Mouse (Mus musculus) midbrain, embryonic 13.5 days (tissue): ENCODE measurements at regions not wholly inside any gene's neighbourhood (a gene's known extent, or its start where the extent isn't known, plus 50 kb on each side); places are given as distances from the start of the nearest gene placed in this dataset.

Experiments
- ATAC-seq: fragments of 200-750 bp; cut with Nextera tagmentation; 2 replicates; pipeline ENCODE4 v1.8.0; 2017; ENCODE audit warnings: mild to moderate bottlenecking, moderate TSS enrichment, moderate library complexity
- H3K27ac ChIP-seq: fragments of 300-500 bp; sonication (generic); 2 replicates; pipeline ENCODE4 v1.5.1; 2015; ENCODE audit warnings: inconsistent platforms, mild to moderate bottlenecking, moderate library complexity
- H3K27me3 ChIP-seq: fragments of 300-500 bp; sonication (generic); 2 replicates; pipeline ENCODE4 v1.6.1; 2015; ENCODE audit warnings: mild to moderate bottlenecking, inconsistent platforms
- H3K36me3 ChIP-seq: fragments of 300-500 bp; sonication (generic); 2 replicates; pipeline ENCODE4 v1.6.1; 2015; ENCODE audit warnings: mild to moderate bottlenecking, inconsistent platforms
- H3K4me1 ChIP-seq: fragments of 300-500 bp; sonication (generic); replicated peaks from 2 replicates; pipeline ENCODE4 v1.6.1; 2015; ENCODE audit warnings: inconsistent platforms
- H3K4me2 ChIP-seq: fragments of 300-500 bp; sonication (generic); replicated peaks from 2 replicates; pipeline ENCODE4 v1.6.1; 2015; ENCODE audit warnings: moderate library complexity, mild to moderate bottlenecking, inconsistent platforms
- H3K4me3 ChIP-seq: fragments of 300-500 bp; sonication (generic); replicated peaks from 2 replicates; pipeline ENCODE4 v1.5.1; 2015; ENCODE audit warnings: mild to moderate bottlenecking, inconsistent platforms
- H3K9ac ChIP-seq: fragments of 300-500 bp; sonication (generic); replicated peaks from 2 replicates; pipeline ENCODE4 v1.6.1; 2015; ENCODE audit warnings: mild to moderate bottlenecking, inconsistent platforms
- H3K9me3 ChIP-seq: fragments of 300-500 bp; sonication (generic); 2 replicates; pipeline ENCODE4 v1.6.1; 2016; ENCODE audit warnings: mild to moderate bottlenecking, inconsistent platforms
- WGBS: fragments of 180-500 bp; shearing (Covaris S2); methylation state at CpG from one replicate; pipeline ENCODE4 v1.1.7; 2015; 5-methylcytosine and 5-hydroxymethylcytosine counted together

DNA sequence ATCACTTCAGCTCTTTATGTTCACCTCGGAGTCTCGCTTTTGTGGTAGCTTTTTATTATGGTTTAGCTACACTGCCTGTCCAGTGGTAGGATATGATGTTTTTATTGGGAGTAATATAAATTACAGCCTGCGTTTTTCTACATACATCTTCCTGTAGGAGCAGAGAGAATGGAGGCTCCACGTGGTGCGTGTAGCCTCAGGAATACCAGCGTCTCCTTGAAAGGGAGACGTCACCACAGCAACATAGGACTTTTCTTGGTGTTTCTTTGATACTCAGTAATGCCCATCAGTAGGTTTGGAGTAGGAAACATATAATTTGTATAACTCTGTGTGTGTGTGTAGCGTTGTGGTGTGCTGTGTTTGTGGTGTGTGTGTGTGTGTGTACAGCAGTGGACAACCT, 150.7 kb downstream of the Ndufs4 start:
- Histone ChIP-seq H3K4me1 (no peaks in the 10 kb centered on the region), H3K4me3 (no peak overlapping the region), H3K9me3 (no peaks in the 10 kb centered on the region), H3K27ac (no peak overlapping the region), H3K27me3 (no peaks in the 10 kb centered on the region), H3K36me3 (no peaks in the 10 kb centered on the region), H3K4me2 (no peak overlapping the region), H3K9ac (no peak overlapping the region)
- no peak for ATAC-seq
- WGBS, result 95% methylated on average over 8 of the region's 8 CpGs

DNA sequence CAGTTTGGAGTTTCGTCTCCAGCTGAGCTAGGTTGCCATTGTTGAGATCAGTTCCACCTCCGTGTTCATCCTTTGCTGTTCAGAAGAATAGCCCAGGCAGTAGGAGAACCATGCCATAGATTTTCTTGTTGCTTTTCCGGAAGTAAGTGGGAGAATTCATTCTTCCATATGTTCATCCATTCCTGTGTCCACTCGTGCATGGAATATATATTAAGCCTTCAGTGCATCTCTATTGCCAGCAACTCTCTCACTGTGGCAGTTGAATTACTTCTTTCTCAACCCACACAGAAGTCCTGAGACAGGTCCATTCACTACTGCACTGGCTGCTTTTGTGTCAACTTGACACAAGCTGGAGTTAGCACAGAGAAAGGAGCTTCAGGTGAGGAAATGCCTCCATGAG, 152.2 kb downstream of the Ndufs4 start:
- H3K4me2 ChIP-seq, result no peak overlapping the region
- H3K4me3 ChIP-seq, result no peak overlapping the region
- H3K27me3 ChIP-seq, result no peaks in the 10 kb centered on the region
- WGBS, result 88% methylated on average over 4 of the region's 4 CpGs
- H3K4me1 ChIP-seq, result no peaks in the 10 kb centered on the region
- no peak for ATAC-seq
- H3K27ac ChIP-seq, result no peak overlapping the region
- no peak overlapping the region for H3K9ac ChIP-seq
- no peaks in the 10 kb centered on the region for H3K9me3 ChIP-seq
- H3K36me3 ChIP-seq, result no peaks in the 10 kb centered on the region

DNA sequence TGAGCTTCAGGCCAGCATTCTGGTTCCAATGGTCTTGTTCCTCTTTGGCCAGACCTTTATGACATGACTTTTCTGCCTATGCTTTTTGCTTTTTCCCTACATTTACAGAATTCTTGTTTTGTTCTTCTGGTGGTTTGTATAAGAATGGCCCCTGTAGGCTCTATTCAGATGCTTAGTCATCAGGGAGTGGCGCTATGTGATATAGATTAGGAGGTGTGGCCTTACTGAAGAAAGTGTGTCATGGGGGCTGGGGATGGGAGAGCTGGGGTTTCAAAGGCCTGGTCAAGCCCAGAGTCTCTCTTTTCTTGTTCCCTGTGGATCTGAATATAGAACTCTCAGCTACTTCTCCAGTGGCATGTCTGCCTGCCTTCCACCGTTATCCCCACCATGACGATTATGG, 155.9 kb downstream of the Ndufs4 start:
- Histone ChIP-seq H3K9ac (no peak overlapping the region), H3K27me3 (no peaks in the 10 kb centered on the region), H3K9me3 (no peaks in the 10 kb centered on the region), H3K4me3 (no peak overlapping the region), H3K27ac (no peak overlapping the region), H3K36me3 (no peaks in the 10 kb centered on the region), H3K4me2 (no peak overlapping the region), H3K4me1 (no peaks in the 10 kb centered on the region)
- no peak for ATAC-seq
- WGBS, result 84% methylated on average over 3 of the region's 3 CpGs

DNA sequence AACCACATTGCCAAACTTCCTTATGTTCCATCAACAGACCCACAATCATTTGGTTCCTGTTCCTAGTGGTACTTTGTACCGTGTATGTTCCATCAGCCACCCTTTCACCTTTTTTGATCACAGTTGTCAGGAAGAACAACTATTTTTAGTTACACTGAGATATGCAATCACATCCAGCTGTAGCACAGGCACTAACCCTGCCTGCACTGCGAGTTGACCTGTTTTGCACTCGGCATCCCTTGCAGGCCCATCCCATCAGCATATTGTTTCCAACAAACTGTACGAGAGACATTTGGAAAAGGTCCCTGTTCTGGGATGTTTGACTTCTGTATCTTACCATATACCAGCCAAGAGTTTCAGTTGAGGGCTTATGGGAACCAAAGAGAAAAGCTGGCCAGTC, 157.5 kb downstream of the Ndufs4 start:
- no peaks in the 10 kb centered on the region for H3K36me3 ChIP-seq
- no peak for ATAC-seq
- no peak overlapping the region for H3K4me2 ChIP-seq
- H3K4me1 ChIP-seq, result peaks cover 8% of the 10 kb centered on the region; the same call in 1 of the 2 replicates
- WGBS, result 92% methylated on average over 4 of the region's 4 CpGs
- H3K9ac ChIP-seq, result no peak overlapping the region
- no peak overlapping the region for H3K27ac ChIP-seq
- no peaks in the 10 kb centered on the region for H3K27me3 ChIP-seq
- H3K4me3 ChIP-seq, result no peak overlapping the region
- H3K9me3 ChIP-seq, result no peaks in the 10 kb centered on the region

DNA sequence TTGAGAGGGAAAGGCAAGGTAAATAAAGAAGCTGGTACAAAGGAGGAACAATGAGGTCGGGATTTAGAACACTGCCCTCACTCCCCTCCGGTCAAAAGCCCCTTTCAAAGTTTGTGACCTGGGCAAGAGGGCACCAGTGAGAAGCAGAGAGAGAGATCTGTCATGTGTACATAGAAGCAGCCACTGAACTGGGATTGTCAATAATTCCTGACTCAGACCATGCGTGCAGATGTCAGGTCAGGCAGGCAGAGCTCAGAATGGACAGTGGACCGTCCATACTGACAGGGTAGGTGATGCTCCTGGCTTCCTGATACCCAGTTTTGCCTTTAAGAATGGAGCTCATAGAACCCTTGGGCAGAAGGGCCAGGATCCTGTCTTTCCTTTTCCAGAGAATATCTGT, 161.0 kb downstream of the Ndufs4 start:
- Histone ChIP-seq H3K4me2 (no peak overlapping the region), H3K36me3 (no peaks in the 10 kb centered on the region), H3K4me1 (peaks cover 8% of the 10 kb centered on the region; the same call in 1 of the 2 replicates), H3K9me3 (no peaks in the 10 kb centered on the region), H3K9ac (no peak overlapping the region), H3K27me3 (no peaks in the 10 kb centered on the region), H3K4me3 (no peak overlapping the region), H3K27ac (no peak overlapping the region)
- 35% methylated on average over 4 of the region's 4 CpGs for WGBS
- ATAC-seq, result no peak

DNA sequence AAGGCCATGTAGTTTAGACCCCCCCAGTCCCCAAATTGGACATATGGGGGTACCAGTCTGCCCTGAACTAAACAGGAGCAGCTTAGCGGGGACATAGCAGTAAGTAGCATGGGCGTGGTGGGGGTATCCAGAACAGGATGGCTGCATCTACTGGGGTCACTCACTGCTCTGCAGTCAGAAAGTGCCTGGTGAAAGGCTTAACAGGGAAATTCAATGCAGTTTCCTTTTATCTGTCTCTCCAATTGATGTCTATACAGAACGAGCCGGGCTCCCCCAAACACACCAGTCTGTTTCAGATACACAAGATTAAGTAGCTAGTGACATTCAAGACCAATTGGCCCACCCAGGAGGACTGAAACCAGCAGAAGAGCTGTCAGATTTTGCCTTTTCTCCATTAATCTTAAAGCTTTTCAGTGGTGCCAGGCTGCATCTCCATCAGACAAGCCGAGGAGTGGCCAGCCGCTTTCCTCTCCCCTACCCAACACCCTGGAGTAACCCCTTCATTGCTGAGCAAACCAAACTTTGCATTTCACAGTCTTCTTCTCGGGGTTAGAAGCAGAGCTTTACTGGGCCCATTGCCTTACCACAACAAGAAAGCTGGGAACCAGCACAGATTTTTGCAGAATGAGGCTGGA, 161.7 kb downstream of the Ndufs4 start:
- WGBS, result 35% methylated on average over 7 of the region's 7 CpGs
- no peak for ATAC-seq

DNA sequence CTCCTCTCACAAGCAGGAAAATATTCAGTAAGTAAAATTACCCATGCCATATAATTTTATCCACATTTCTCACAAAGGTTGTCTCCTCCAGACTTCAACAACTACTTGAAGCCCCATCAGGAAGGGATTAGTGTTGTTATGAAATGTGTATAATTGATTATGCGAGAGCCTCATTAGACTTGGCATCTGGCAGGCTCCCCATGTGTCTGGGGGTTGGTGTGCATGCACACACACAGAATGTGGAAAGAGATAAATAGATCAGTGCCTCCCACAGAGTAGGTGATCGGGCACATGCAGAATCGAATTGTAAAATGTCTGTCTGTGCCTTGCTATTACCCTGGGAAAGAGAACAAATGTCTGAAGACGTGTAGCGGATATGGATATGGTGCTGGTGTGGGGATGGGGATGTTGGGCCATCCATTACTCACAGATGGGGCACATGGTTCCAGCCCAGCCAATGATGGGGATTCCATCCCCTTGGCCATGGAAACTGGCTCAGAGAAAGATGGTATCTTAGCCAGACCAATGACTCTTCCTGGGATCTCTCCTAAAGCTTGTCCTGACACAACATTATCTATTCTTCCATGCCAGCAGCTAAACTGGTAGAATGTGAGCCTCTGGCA, 168.1 kb downstream of the Ndufs4 start:
- Histone ChIP-seq H3K9me3 (no peaks in the 10 kb centered on the region), H3K4me3 (no peak overlapping the region), H3K27ac (no peak overlapping the region), H3K27me3 (no peaks in the 10 kb centered on the region), H3K36me3 (no peaks in the 10 kb centered on the region), H3K4me1 (peaks cover 7% of the 10 kb centered on the region), H3K9ac (no peak overlapping the region), H3K4me2 (no peak overlapping the region)
- peak; percentile 74 for ATAC-seq
- WGBS, result 59% methylated on average over 5 of the region's 5 CpGs

More for the DNA sequence above, 161.7 kb downstream of the Ndufs4 start:
- H3K9me3 ChIP-seq, result no peaks in the 10 kb centered on the region
- no peak overlapping the region for H3K4me2 ChIP-seq
- H3K9ac ChIP-seq, result no peak overlapping the region
- no peak overlapping the region for H3K4me3 ChIP-seq
- H3K4me1 ChIP-seq, result peaks cover 8% of the 10 kb centered on the region; the same call in 1 of the 2 replicates
- no peaks in the 10 kb centered on the region for H3K27me3 ChIP-seq
- no peak overlapping the region for H3K27ac ChIP-seq
- no peaks in the 10 kb centered on the region for H3K36me3 ChIP-seq

DNA sequence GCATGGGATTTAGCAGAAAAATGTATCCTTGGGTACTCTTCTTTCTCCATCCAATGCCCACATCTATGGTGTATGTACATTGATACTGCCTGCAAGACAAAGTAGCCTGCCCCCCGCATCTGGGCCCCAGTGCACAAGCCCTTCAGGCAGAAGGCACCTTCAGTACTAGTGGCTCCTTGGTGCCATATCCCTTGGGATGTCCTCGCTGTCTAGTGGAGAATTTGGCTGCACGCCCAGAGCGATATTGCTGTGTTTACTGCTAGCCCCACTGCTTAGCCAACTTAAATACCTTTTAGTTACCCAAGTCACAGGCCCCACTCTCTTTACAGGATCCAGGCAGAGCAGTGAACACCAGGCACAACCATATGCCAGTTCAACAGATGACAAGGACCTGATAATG, 173.0 kb downstream of the Ndufs4 start:
- H3K4me2 ChIP-seq, result no peak overlapping the region
- no peak overlapping the region for H3K9ac ChIP-seq
- WGBS, result 87% methylated on average over 4 of the region's 4 CpGs
- H3K4me1 ChIP-seq, result peaks cover 4% of the 10 kb centered on the region
- no peak overlapping the region for H3K27ac ChIP-seq
- H3K9me3 ChIP-seq, result no peaks in the 10 kb centered on the region
- H3K27me3 ChIP-seq, result no peaks in the 10 kb centered on the region
- ATAC-seq, result no peak
- H3K36me3 ChIP-seq, result no peaks in the 10 kb centered on the region
- no peak overlapping the region for H3K4me3 ChIP-seq
